Mouse (Mus musculus) retina, adult 2 months (tissue): ENCODE results near the gene Zmpste24.
"Not testable (repeated sequence)": the region's sequence is repeated elsewhere in the genome, so short reads cannot be mapped to it uniquely, and the experiment has no call there.

Source experiments
- DNase-seq: peaks from one replicate; pipeline ENCODE4 v3.0.0-alpha.2; 2012; ENCODE audit warnings: low read depth, low spot score

Zmpste24 gene

DNA sequence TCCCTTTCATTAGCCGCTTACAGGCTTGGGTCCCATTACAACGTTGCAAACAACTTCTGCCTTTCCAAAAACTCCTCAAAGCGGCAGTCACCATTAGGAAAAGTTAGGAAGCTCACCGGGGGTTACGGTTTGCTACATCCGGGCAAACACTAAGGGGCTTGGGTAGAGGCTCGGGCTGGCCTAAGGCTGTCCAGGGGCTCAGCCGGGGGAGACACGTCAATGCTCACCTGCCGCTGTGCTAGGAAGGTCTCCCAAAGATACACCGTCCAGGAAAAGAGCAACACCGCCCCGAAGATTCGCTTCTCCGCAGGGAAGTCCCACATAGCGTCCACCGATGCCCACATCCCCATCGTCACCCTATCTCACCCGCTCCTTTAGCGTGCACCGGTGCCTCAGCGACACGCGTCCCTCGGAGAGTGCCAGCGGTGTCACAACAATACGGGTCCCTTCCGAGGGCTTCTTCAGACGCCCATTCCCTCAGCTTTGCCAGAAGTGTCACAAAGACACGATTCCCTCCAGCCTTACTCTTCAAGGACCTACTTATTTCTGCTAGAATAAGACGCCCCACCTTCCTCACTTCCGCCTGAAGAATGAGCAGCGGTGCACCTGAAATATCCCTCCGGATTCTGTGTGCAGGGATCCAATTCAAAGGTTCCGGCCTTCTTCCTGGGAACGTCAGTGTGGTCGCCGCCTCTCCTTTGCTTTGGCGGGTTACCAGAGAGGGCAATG lies at the start of gene Zmpste24:
Zmpste24 (minus strand) TSS at position 592 of the 729 bp plus-strand sequence.
- peak; percentile 86 for DNase-seq

- DNase-seq, result no peak
These were observed 11.1 kb upstream of the Zmpste24 start, which contains the start of gene Tmco2 for GRCm38 (mm10) chr4:121109126-121109525. Gene Tmco2, minus strand, starts transcription at chr4:121109226.

- no peak for DNase-seq
These were observed 5.3 kb upstream of the Zmpste24 start for GRCm38 (mm10) chr4:121103304-121103703.

GRCm38 (mm10) chr4:121090211-121090610 lies 7.8 kb downstream of the Zmpste24 start:
- DNase-seq, result no peak

DNA sequence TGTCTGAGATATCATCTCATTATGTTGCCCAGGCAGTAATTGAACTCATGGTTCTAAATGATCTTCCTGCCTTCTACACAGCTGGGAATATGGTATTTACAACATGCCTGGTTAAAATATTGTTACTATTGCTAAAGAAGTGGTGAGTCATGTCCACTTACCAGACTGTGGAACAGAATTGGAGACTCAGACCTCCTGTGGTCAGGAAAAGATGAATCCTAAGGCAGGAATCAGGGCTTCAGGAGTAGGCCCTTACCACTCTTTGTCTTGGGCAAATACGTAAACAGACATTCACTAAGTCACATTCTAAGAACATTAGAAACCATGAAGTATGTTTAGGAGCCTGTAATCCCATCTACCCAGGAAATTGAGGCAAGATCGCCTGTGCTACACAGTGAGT lies 9.3 kb downstream of the Zmpste24 start:
- no peak for DNase-seq

GRCm38 (mm10) chr4:121084506-121084905 lies 13.5 kb downstream of the Zmpste24 start:
- no peak for DNase-seq

DNA sequence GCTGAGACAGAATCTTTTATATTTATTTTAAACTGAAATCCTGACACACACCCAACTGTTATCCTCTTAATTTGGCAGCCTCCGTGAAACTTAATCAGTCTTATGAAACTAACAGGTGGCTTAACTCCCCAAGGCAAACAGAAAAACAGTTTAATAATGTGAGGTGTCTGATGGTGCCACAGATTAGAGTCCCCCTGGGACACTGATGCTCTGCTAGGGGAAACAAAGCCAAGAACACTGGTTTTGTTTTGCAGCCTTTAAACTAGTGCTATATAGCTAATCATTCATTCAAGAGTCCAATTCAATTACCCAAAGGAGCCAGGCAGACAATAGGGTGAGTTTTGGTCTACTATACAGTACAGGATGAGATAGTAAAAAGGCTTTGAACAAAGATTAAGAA lies 17.6 kb downstream of the Zmpste24 start:
- DNase-seq, result no peak

DNA sequence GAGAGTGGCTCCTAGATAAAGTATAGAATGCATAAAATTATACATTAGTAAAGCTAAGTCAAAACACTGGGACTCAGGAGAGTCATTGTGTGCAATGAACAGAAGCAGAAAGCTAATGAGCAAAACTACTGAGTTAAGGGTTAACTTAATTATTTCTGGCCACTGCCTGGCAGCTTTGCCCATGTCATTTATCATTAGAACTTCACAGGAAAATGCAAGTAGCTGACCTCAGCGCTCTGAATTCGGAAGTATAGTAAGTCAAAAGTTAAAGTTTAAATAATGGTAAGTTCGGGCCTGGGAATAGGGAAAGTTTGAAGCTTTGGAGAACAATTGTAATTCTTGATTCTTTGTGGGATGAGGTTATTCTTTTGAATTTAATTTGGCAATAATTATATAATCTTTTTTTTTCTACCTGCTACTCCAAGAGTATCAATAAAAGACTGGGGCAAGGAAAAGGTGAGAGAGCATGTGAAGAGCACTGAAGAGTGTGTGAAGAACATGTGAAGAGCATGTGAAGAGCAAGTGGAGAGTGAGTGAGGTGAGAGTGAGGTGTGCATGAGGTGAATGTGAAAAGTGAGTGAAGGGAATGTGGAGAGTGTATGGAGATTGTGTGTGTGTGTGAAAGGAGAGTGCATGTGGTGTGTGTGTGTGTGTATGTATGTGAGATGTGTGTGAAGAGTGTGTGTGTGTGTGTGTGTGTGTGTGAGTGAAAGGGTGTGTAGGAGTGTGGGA lies 20.0 kb downstream of the Zmpste24 start:
- DNase-seq, result no peak

- no peak for DNase-seq
These were observed 23.8 kb downstream of the Zmpste24 start for GRCm38 (mm10) chr4:121074250-121074649.

- DNase-seq, result no peak
These were observed 32.7 kb downstream of the Zmpste24 start for GRCm38 (mm10) chr4:121065336-121065735.

DNA sequence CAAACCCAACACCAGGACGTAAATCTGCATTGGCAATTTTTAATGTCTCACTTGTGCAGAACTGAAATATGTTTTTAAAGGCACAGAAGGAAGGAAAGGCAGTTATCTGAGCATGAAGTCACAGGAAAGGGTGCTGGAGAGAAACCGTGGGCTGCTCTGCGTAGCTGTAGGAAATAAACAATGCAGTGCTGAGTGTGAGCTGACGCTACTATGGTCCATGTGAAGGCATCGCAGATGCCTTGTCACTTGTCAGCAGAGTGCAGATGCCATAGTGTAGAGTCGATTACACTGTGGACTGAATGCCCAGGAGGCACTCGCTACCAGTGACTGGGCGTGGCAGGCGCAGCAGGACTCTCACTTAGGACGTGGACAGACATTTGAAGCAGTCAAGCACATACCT lies 38.8 kb downstream of the Zmpste24 start:
- DNase-seq, result not testable (repeated sequence)

- DNase-seq, result no peak
These were observed 41.0 kb downstream of the Zmpste24 start for GRCm38 (mm10) chr4:121057032-121057431.

GRCm38 (mm10) chr4:121056342-121056741 lies 41.7 kb downstream of the Zmpste24 start:
- no peak for DNase-seq

- DNase-seq, result no peak
These were observed 45.4 kb downstream of the Zmpste24 start for GRCm38 (mm10) chr4:121052454-121053323.

DNA sequence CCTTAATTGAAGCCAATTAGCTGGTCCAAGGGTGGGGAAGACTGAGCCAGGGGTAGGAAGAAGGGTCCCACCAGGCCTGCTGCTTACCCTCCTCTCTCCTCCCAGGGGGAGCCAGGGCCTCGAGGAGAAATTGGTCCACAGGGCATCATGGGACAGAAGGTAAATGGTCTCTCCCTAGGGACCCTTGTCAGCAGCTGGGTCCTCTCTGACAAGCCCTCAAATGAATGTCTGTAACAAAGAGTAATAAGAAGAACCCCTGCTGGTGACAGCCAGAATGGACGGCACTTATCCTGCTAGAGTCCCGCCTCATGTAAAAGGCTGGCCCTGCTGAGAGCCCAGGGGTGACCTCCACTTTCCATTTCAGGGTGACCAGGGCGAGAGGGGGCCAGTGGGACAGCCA lies 46.2 kb downstream of the Zmpste24 start:
- DNase-seq, result no peak

GRCm38 (mm10) chr4:121042946-121043345 lies 55.1 kb downstream of the Zmpste24 start:
- DNase-seq, result no peak

GRCm38 (mm10) chr4:121042472-121042871 lies 55.6 kb downstream of the Zmpste24 start:
- DNase-seq, result no peak

DNA sequence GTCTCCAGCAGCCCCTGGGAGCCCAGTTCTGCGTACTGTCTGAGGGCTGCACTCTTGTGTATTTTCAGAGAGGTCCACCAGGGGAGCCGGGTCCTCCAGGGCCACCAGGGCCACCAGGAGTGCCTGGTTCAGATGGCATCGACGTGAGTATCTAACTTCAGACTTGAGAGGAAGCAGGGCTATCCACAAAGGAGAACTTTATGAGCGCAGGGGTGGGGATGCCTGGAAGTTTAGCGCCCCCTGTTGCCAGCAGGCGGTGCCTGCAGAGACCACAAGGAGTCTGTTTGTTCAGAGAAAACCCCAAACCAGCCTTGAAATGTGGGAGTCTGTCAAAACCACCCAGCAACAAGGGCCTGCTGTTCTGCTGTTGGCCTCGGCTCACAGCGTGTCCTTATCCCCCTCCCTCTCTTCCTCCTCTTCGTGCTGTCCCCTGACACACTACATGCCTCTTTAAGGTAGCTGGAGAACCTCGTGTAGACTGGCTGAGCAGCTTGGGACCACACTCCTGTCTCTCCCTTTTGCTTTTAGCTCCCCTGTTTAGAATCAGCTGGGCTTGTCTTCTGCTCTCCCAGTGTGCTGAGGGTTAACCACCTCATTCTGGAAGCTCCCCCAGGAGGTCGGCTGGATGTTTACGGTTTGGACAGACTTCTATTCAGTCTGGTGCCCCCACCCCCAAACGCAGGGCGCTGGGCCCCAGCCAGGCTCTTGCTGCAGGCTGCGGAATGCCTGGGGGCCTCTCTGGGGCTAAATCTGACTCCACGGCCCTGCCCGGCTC lies 57.0 kb downstream of the Zmpste24 start:
- DNase-seq, result no peak

GRCm38 (mm10) chr4:121040323-121040722 lies 57.7 kb downstream of the Zmpste24 start:
- DNase-seq, result no peak

GRCm38 (mm10) chr4:121039331-121040115 lies 58.5 kb downstream of the Zmpste24 start, which contains the start of gene Col9a2:
Gene Col9a2, plus strand, starts transcription at chr4:121039385.
- DNase-seq, result no peak
